Mouse (Mus musculus) kidney, adult 11 months (tissue): ENCODE results near the gene Tekt1.
A peak's percentile ranks its signal among the peaks of the same experiment; 100 is the strongest.
"Not testable (repeated sequence)": the region's sequence is repeated elsewhere in the genome, so short reads cannot be mapped to it uniquely, and the experiment has no call there.

Experiments
- DNase-seq: peaks from one replicate; pipeline ENCODE4 v3.0.0; 2022

Gene Tekt1

DNA sequence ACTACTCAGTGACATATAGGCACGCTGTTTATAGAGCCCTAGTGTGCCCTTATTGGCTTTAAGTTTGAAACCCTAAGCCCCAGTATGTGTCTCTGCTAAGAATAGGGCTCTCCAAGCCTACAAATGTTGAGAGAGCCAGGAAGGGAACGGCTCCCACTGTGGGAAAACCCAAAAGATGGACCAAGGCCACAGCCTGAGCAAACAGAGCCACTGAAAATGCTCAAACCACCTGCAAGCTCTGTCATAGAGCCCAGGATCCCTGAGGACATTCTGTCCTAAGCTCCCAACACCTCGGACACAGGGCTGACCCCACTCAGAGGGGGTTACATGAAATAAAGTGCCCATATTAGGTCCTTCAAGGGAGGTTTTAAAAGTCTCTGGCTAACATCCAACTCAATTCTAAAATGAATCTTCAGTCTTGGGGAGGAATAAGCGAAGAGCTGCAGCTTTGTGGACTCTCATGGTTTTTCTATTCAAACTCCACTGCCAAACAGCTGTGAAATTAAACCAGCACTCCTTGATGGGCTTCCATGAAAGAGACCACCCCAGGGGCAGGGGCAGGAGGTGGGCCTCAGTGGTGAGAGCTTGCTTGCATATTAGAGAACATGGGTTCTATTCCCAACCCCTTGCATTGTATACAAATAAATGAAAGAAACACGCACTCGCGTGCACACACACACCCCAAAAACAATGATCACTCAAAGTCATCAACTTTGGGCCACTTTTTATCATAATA is 27.3 kb upstream of the Tekt1 start:
- no peak for DNase-seq

DNA sequence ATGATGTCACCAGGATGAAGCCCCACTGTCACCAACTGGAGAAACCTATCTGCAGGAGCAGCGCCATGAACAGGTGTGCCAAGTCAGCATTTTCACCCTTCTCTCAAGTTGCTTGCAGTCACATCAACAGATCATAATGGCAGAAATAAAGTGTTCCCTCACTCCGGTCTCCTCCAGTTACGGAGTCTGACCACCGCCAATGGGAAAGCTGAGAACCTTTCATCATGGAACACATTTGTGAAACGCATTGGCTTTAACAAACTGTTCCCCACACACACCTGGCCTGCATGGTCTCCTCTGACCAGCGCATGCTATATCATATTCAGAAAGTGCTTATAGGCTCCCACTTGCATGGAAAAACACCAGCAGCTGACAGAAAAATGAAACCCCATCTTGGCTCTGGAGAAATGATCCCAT is 25.9 kb upstream of the Tekt1 start:
- no peak for DNase-seq

DNA sequence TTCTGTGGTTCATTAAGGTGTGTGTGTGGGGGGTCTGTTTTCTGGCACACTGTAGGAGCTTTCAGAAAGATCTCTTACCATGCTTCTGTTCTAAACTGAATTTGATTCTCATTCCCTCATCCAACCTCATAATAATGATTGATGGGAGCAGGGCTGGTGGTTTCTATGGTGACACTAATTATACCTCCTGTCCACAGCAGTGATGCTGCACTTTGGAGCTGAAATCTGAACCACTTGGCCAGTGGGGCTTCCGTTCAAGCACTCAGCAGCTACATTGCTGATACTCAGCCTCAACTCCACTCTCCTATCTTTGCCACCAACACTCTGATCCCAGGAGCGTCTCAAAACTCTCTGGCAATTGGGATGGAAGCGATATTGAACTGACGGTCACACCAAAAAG is 17.1 kb upstream of the Tekt1 start:
- DNase-seq: no peak

DNA sequence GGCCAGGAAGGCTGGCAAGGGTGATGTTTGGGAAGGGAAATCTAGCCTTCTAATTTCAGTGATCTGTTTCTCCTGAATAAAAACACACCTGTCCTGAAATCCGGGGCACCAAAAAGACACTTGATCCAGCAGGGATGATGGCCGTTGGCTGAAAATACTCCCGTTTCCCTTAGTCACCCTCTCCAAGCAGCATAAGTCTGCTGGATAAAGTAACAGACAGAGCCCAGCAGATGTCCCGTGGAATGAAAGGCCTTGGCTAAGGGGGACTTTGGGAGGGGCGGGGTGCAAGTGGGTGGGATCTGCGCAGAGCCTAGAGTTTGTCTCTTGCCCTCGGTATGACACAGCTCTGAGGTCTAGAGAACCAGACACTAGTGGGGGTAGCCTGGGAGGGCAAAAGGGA is 16.0 kb upstream of the Tekt1 start:
- no peak for DNase-seq

DNA sequence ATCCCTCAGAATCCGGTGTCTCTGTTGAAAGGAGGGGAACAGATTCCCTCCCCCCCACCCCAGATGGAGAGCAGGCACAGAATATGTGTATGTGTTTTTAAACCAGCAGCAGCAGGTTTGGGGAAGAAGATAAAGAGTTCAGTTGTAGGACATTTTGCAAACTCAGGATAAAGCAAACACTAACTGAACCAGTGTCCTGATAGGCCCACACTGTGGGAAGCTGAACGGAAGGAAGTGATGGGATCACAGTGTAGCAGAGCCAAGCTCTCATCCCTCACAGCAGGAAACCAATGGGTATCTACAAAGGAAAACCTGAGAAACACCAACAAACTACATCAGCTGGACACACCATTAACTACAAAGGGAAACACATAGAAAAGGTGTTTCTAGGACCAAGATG is 14.3 kb upstream of the Tekt1 start:
- no peak for DNase-seq

DNA sequence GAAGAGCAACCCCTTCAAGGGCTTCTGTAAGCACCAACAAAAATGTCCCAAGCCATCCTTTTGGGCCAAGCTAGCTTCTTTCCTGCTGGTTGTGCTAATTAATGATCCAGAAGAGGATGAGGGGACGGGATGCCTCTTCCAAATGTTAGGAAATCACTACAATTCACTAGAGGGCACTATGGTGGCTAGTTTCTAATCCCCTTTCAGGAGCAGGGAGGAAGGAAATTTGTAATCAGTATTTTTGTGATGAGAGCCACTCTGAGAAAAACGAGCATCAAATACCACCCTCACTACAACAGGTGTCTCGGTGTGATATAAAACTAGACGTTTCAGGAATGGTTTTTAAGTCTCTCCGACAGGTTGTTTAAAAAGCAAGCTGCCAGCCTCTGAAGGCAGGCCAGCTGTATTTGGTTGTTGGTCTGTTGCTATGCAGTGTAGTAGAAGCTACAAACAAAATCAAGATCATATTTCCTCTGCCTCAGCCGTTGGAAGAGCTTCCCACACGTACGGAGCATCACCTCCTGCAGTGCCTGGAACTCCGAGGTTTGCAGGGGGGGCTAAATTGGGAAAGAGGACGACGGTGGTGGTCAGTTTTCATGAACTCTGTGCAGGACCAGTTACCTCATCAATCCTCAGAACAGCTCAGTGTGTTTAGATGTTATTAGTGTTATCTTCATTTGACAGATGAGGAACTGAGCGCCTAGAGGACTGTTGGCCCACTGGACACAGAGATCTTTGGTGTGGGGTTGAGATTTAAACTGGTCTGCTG is 7.8 kb upstream of the Tekt1 start:
- DNase-seq: no peak

DNA sequence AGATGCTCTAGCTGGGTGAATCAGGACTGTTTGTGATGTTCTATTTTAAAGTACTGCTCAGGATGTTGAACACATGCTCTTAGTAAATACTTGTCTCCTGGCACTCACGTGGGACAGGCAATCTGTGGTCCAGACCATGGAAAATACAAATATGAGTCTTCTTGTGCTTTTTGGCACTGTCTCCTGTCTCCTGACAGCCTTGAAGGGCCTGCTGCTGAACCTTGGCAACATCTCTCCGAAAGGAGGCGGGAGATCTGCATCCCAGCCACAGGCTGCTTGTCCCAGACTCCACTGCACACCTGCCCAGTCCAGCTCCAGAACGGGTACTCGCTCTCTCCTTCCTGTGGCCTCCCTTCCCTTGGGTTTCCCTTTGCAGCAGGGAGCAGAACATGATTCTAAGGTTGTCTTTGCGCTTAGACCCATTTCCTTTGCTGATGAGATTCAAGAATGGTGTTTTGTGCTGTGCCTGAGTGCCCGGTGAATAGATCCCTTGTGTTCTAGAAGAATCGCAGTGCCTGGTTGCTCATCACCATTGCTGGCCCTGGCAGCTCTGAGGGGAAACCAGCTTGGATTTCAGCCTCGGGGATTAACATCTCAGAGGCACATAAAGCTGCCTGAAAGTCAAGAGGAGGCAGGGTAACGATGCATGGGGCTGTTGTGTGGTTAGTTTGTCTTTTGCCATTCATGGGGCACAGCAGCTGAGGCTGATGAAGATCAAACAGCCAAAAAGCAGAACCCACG is 5.9 kb upstream of the Tekt1 start:
- no peak for DNase-seq

DNA sequence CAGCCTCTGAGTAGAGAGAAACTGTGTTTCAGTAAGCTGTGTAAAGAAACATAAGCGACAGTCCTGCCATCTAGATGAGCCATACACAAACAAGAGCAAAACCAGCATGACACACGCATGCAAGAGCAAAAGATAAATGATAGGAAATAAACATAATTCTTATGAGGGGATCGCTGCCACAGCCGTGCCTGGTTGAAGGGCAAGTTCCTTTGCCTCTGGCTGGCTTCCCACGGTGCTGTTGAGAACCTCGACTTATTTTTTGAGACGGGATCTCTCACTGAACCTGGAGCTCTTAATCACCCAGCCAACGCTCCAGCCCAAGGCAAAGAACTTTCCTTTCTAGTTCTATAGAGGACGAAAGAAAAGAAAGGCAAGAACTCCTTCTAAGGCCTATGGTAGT is 3.9 kb upstream of the Tekt1 start:
- no peak for DNase-seq

DNA sequence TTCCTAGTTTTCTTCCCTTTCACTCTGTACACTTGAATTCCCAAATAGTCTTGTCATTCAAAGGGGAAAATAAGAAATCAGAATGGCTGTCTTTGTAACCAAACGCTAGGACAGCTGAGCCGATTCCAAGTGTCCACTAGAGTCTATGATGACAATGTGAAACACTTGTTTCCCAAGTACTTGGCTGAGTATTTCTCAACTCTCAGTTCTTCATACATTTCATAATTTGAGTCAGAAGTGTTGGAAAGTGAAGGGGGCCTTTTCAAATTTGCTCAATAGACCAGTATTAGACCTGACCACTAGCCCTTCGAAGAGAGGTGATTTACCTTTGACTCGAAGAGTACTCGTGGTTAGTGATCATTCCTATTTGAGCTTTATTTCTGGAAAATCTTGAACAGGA is 2.3 kb upstream of the Tekt1 start:
- no peak for DNase-seq

DNA sequence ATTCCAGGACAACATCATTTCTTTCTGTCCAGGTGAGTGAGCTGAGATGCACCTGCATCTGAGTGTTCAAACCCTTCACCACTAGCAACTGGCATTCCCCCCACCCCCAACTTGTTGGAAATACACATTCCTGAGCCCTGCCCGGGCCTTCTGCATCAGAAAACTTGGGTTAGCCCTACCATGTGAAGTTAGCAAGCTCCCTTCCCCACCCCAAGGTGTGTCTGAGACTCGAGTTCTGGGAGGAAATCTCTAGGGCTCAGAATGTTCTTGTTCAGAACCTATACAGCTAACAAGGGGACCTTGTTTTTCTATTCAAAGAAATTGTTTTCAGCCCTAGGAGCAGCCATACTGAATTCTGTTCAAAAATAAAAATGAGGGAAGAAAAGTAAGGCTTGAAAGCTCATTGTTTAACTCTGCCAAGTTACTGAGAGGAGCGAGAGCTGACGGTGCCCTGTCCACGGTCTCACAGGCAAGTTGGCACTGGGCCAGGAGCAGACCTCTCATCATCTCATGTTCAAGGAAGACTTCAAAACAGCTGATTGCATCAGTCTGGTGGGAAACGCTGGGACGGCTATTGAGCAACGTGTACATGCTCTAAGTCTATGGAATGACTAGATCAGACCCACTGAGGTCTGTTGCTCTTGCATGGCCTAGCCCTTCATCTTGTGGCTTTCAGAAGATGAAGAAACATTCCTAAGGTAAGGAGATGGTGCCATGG is 1.4 kb upstream of the Tekt1 start:
- DNase-seq: no peak

DNA sequence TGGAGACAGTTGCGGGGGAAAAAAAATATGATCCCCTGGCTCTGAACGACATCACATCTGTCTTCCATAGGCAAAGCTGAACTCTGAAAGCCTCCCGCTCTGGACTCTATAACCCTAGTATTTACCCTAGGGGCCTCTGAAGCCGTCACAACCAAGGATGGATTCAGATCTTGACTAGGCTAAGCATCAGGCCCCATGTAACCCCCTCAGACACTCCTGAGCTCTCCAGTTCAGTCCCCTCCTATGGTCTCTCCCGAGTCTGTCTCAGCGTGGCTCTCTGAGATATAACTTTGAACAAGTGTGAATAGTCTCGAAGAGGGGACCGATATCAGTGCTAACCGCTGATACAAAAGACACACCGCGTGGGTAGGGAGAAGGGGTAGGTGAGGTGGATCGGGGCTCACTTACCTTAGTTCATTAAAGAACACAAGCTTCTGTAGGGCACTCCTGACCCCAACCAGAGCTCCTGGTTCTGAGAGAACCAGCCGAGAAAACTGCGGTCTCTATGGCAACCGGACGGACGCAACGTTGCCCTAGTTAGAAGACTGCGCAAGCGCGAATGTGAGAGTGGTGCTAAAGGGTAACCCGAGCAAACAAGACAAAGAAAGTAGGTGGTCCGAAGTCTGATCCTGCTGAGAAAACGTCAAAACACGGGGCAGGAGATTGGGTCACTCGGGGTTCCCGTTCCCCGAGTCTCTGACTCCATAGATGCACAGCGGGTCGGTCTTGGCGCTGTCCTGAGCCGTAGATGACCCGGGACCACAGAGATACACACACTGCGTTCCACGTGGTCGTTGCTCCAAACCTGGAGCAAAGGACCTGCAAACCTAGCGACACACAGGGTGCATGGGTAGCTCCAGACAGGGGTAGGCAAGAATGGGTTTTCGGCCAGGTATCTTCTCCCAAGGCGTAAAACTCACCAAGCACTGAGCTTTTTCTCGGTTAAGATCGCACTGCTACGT is 576 bp downstream of the Tekt1 start:
- peak; percentile 67 for DNase-seq

DNA sequence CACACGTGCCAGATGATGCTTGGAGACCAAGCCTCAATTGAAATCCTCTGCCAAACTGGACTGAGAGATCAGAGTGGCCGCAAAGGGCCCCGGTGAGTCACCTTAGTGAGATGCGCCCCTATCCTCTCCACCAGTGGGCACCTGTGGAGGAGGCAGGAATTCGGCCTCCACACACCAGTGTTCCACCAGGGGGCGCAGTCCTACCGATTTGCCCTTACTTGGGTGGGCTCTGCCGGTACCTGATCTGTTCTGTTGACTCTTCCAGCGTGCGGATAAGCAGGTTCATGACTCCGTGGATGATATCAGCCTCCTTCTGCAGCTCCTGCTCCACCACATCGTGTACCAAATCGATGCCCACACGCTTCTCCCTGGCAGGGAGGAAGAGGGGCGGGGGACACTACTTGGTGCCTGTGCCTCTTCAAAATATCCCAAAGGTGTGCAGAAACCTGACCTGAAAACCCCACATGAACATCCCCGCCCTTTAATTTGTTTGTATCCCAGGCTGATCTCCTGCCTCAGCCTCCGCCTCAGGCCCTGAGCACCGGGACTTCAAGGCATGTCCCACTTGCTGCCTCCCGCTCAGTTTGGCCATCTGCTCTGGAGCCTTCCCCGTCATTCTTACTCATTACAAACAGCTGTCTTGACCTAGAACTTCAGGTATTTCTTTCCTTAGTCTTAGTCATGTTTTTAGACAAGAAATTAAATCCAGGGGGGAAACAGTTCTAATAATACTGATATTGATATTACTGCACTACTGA is 7.1 kb downstream of the Tekt1 start:
- DNase-seq: peak; percentile 34

DNA sequence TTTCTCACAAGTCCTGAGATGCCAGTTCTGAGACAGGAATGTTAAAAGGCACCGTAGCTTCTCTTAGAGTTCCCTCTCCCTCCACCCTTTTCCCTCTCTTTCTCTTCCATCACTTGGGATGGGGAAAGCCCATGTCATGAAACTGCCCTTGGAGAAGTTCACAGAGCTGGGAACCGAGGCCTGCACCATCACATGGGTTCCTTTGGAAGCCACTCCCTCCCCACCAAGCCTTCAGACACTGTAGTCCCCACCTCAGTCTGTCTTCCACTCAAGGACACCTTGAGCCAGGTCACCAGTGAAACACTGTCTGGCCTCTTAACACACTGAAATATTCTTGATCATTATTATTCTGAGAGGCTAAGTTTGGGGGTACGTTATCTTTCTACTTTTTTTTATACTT is 9.1 kb downstream of the Tekt1 start:
- DNase-seq: no peak

DNA sequence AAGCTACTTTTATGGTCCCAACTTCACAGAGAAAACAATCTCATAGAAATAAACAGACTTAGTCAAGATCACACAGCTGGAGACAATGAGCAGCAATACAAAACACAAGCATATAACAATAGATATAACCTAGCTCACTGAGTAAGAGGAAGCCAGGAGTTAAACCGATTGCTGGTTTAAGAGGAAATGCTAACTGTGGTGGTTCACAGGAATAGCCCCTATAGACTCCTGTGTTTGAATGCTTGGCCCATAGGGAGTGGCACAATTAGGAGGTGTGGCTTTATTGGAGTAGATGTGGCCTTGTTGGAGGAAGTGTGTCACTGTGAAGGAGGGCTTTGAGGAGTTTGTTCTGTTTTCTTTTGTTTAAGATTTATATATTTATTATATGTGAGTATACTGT is 10.0 kb downstream of the Tekt1 start:
- no peak for DNase-seq

DNA sequence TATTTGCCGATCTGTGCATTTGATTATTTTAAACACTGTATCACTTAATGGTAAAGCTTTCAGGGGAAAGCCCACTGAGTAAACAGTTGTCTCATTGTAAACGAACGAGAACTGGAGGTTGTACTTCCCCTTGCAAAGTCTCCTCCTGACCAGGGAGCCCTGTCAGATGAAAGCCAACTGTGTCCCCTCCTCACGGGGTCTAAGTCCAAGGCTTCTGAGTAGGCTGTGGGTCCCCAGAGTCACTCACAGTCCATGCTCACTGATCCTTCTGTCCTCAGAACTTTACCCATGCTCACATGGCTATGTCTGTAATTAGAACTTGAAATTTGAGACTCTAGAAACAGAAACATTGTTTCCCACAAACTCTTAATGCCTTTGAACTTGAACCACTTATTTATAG is 12.6 kb downstream of the Tekt1 start:
- no peak for DNase-seq

DNA sequence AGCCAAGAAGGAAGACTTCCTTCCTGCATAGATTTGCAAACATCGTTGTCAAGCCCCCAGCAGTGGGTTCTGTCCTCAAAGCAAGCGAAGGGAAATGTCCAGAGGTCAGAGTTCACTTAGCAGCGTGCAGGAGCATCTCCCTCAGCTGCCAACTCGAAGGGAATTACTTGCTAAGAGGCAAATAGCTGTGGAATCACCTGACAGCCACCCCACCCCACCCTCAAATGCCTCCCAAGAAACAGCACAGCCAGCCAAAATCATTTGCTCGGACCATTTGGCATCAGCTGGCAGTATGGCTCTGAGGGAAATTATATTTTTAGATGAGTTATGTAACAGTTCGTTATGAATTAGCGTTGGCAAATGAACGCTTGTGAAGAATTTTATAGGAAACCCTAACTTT is 13.2 kb downstream of the Tekt1 start:
- peak; percentile 57 for DNase-seq

DNA sequence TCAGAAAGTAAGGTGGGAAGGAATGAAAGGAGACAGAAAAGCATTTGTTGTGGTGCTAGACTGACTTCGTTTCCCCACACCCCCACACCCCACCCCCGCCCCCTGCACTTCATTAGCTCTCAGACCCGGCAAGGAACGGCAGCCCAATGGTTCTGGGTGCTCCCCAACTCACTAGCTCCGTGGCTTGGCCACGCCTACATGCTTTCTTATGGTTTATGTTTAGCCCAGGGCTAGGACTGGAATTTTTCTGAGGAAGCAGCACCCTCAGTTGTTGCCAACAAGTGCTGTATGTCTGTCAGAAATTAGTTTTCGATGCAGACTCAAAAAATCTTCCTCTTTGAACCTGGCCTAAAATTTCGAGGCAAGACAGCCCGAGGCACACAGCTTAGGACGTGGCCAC is 13.7 kb downstream of the Tekt1 start:
- peak; percentile 48 for DNase-seq

DNA sequence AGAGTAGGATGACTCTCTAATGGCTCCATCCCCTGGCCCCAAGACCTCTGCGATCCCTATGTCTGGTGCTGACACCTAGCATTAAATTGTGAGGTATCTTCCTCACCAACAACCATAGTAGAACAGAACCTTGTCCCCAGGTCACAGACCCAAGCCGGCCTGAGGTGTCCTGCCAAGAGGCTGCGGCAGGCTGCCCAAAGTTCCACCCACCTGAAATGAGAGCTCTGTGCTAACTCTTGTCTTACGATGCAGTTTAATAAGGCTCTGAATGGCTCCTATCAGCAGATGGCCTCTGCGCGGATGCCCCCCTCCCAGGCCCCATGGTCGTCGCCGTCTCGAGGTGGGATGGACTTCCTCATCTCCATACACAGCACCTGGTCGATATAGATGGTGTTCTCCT is 17.8 kb downstream of the Tekt1 start:
- DNase-seq: peak; percentile 49

DNA sequence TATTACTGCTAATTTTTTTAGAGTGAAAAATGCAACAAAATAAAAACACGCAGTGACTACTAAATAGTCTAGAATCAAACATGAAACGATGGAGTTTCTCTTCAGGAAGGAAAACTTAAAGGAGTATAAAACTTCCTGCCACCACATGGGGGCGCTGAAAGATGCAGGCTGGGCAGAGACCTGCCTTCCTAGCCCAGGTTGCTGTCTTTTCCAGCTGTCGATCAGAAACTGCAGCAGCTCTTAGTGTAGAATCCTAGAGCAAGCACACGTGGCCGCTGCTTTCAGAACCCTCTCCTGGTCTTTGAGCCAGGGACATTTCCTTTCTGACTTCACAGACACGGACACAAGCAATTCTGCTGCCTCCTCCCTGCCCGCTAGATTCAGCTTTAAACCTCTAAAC is 18.3 kb downstream of the Tekt1 start:
- DNase-seq: no peak

DNA sequence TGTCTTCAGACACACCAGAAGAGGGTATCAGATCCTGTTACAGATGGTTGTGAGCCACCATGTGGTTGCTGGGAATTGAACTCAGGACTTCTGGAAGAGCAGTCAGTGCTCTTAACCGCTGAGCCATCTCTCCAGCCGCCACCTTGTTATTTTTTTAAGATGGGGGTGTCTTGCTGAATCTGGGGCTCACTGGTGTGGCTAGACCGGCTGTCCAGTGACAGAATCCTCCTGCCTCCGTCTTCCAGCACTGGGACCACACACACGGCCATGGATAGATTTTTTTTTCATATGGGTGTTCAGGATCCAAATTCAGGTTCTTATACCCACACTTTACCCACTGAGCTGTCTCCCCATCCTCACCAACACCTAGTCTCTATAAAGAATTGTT is 19.0 kb downstream of the Tekt1 start:
- not testable (repeated sequence) for DNase-seq

DNA sequence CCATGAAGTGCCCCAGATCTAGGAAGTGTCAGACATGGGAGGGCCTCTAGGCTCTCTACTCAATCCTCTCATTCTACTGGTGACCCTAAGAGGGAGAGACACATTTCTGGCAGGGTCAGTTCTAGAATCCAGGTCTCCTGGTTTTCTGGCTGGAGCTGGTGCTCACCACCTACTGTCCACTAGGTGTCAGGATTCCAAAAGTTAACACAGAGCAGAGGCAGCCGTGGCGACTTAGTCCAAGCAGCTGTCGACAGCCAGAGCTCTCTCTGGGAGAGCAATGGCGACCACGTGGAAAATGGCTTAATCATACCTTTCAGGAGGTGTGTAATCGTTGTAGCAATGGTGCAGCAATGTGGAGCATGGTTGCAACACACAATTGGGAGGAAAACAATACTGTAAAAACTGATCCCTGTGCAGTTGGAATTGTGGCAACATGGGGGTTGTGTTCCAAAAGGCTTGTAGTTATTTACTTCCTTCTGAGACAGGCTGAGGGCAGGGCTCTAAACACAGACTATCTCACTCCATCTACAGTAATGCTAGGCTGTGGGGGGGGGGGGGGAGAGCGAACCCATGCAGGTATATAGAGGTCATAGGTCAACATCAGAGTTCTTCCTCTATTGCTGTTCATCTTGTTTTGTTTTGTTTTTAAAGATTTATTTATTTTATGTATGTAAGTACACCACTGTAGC is 19.5 kb downstream of the Tekt1 start:
- DNase-seq: peak; percentile 65
